Mouse (Mus musculus) embryonic facial prominence, embryonic 11.5 days (tissue): Measurements from ENCODE around the gene Nfix. TPM values are rescaled to one million over a fixed set of nuclear protein-coding genes. Genes with fewer than 3 reads are reported as not detected.
A peak's percentile ranks its signal among the peaks of the same experiment; 100 is the strongest.

Source experiments
- ATAC-seq: fragments of 200-750 bp; cut with Nextera tagmentation; replicated peaks from 2 replicates; pipeline ENCODE4 v1.8.0; 2017; ENCODE audit warnings: low read depth; ENCODE audit not compliant: insufficient number of reproducible peaks, low FRiP score, low TSS enrichment
- DNase-seq: peaks from one replicate; pipeline ENCODE4 v3.0.0-alpha.2; 2015; ENCODE audit warnings: low spot score
- H3K27ac ChIP-seq: fragments of 300-500 bp; sonication (generic); replicated peaks from 2 replicates; pipeline ENCODE4 v1.5.1; 2014; ENCODE audit warnings: mild to moderate bottlenecking, low read depth, low read length, control low read depth
- H3K27me3 ChIP-seq: fragments of 300-500 bp; sonication (generic); 2 replicates; pipeline ENCODE4 v1.6.1; 2014; ENCODE audit warnings: mild to moderate bottlenecking, low read length, moderate library complexity, mixed read lengths; ENCODE audit not compliant: control insufficient read depth, insufficient read depth
- H3K36me3 ChIP-seq: fragments of 300-500 bp; sonication (generic); replicated peaks from 2 replicates; pipeline ENCODE4 v1.6.1; 2014; ENCODE audit warnings: low read depth, mild to moderate bottlenecking, low read length, moderate library complexity, mixed read lengths; ENCODE audit not compliant: control insufficient read depth, insufficient read depth
- H3K4me1 ChIP-seq: fragments of 300-500 bp; sonication (generic); 2 replicates; pipeline ENCODE4 v1.6.1; 2014; ENCODE audit warnings: low read length, mixed read lengths; ENCODE audit not compliant: control insufficient read depth, insufficient read depth
- H3K4me2 ChIP-seq: fragments of 300-500 bp; sonication (generic); 2 replicates; pipeline ENCODE4 v1.6.1; 2014; ENCODE audit warnings: low read depth, mild to moderate bottlenecking, control low read depth, low read length, moderate library complexity
- H3K4me3 ChIP-seq: fragments of 300-500 bp; sonication (generic); 2 replicates; pipeline ENCODE4 v1.5.1; 2014; ENCODE audit warnings: low read depth, low read length, control low read depth
- H3K9ac ChIP-seq: fragments of 300-500 bp; sonication (generic); replicated peaks from 2 replicates; pipeline ENCODE4 v1.6.1; 2014; ENCODE audit warnings: mild to moderate bottlenecking, control low read depth, low read length
- H3K9me3 ChIP-seq: fragments of 300-500 bp; sonication (generic); replicated peaks from 2 replicates; pipeline ENCODE4 v1.6.1; 2016; ENCODE audit warnings: mild to moderate bottlenecking, low read length, inconsistent platforms, mixed read lengths; ENCODE audit not compliant: control insufficient read depth
- WGBS: fragments of 180-500 bp; shearing (Covaris S2); extraction: QIAGEN DNeasy Blood & Tissue Kit; methylation state at CpG from one replicate; pipeline ENCODE4 v1.1.7; 2014; 5-methylcytosine and 5-hydroxymethylcytosine counted together
- polyA plus RNA-seq: library from polyadenylated mRNA; unstranded; fragments of >200 nt; fragmentation: Nextera tagmentation; extraction: Ambion mirVana; gene quantifications from 2 replicates; pipeline ENCODE4 v1.2.1, GENCODE M21; 2014

Gene Nfix
- polyA plus RNA-seq, 1 experiment from 2014 or later: 6.8 TPM

DNA sequence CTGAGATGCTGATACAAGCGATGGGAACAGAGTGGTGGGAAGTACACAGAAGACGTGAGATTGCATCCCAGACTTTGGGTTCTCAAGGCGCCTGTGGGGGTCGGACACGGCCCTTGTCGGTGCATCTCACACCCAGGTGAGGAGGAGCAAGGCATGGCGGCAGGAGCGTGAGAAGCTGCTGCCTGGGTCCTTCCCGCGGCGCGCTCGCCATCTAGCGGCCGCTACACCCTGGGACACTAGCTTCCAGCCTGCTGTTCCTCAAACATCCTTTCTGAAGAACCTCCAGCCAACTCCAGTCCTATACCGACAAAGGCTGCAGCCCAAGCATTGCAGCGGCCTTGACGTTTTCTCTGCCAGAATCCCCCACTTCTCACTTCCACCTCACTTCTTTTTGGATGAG, 23.5 kb upstream of the Nfix start:
- ATAC-seq: peak; percentile 52; the same call in 1 of the 2 replicates
- H3K4me3 ChIP-seq: no peak overlapping the region
- H3K27me3 ChIP-seq: no peaks in the 10 kb centered on the region
- H3K4me1 ChIP-seq: no peaks in the 10 kb centered on the region
- H3K4me2 ChIP-seq: peak overlapping the region; percentile 10; the same call in 1 of the 2 replicates
- peak; percentile 87 for DNase-seq
- H3K36me3 ChIP-seq: no peaks in the 10 kb centered on the region
- no peaks in the 10 kb centered on the region for H3K9me3 ChIP-seq
- no peak overlapping the region for H3K9ac ChIP-seq
- under 1% methylated on average over 18 of the region's 18 CpGs for WGBS
- no peak overlapping the region for H3K27ac ChIP-seq

GRCm38 (mm10) chr8:84822723-84823122, 22.6 kb upstream of the Nfix start, which contains the start of gene Dand5:
Dand5 (minus strand) TSS chr8:84822823.
- Histone ChIP-seq H3K27me3 (no peaks in the 10 kb centered on the region), H3K4me2 (peak within 1 kb of the TSS; percentile 10; the same call in 1 of the 2 replicates), H3K27ac (no peak within 1 kb of the TSS), H3K4me3 (no peak within 1 kb of the TSS), H3K9me3 (no peaks in the 10 kb centered on the region), H3K36me3 (no peaks in the 10 kb centered on the region), H3K4me1 (no peaks in the 10 kb centered on the region), H3K9ac (no peak within 1 kb of the TSS)
- DNase-seq: no peak
- ATAC-seq: no peak
- WGBS: 28% methylated on average over 3 of the region's 3 CpGs

DNA sequence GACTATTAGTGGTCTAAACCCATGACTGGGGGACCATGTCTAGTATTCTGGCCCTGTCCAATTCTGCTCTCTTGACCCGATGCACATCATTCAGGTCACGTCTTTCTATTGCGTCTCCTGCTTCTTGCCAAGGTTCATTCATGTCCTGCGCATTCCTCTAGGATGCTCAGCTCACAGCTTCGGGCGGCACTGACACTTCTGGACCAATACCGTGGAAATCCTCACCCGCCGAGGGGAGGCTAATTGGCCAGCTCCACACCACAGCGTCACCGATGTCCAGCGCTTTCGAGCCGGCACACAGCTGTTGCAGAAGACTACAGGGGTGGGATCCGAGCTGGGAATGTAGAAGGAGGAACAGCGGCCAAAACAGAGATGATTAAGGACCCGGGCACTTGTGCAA, 16.0 kb upstream of the Nfix start:
- Histone ChIP-seq H3K4me1 (no peaks in the 10 kb centered on the region), H3K27me3 (peaks cover 20% of the 10 kb centered on the region), H3K4me2 (no peak overlapping the region), H3K4me3 (no peak overlapping the region), H3K36me3 (no peaks in the 10 kb centered on the region), H3K9ac (no peak overlapping the region), H3K27ac (no peak overlapping the region), H3K9me3 (no peaks in the 10 kb centered on the region)
- DNase-seq (no peak), ATAC-seq (no peak)
- WGBS: 72% methylated on average over 17 of the region's 17 CpGs

GRCm38 (mm10) chr8:84815547-84815946, 15.4 kb upstream of the Nfix start:
- H3K9ac ChIP-seq: no peak overlapping the region; the same call in 1 of the 2 replicates
- H3K9me3 ChIP-seq: no peaks in the 10 kb centered on the region
- H3K36me3 ChIP-seq: no peaks in the 10 kb centered on the region
- H3K4me3 ChIP-seq: no peak overlapping the region
- peak; percentile 46; the same call in 1 of the 2 replicates for ATAC-seq
- H3K4me1 ChIP-seq: no peaks in the 10 kb centered on the region
- 9% methylated on average over 9 of the region's 9 CpGs for whole genome bisulfite sequencing
- peak; percentile 92 for DNase-seq
- peaks cover 25% of the 10 kb centered on the region for H3K27me3 ChIP-seq
- no peak overlapping the region for H3K4me2 ChIP-seq
- no peak overlapping the region for H3K27ac ChIP-seq

DNA sequence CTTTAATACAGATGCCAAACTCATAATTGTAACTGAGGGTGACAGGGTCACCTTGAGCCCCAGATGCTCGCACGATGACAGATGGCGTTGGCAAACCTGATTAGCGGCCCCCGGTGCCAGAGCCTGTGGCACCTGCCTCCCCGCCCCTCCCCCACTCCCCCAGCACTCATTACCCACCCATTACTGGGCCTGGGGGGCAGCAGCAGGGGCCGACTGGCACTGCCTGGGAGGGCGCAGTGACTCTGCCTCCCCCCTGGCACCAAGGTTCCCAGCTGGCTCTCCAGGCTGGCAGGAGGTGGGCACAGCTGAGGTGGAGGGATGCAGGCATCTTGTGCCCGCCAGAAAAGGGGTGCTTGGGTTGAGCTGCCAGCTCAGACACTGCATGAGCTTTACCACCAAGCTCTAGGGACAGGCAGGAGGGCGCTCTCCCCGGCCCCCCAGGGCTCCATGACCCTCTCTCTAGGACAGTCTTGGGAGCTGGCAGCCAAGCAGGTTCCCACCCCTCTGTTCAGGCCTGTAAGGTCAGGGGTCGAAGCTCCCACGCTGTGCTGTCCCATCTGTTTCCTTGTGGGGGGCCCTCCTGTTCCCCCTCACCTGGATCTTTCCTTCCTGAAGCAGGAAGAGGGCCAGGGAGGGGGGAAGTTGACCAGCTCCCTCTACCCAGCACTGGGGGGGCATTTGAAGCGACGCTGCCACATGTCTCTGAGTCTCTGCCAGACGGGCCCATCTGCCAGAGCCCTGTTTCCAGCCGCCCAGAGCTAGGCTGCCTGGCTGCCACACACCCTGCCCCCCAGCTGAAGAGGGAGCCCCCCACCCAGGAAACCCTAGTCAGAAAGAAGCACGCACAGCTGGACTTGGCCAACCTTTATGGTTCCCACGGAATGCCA, 14.7 kb upstream of the Nfix start:
- peaks cover 25% of the 10 kb centered on the region for H3K27me3 ChIP-seq
- no peak overlapping the region for H3K4me2 ChIP-seq
- DNase-seq (no peak), ATAC-seq (no peak)
- WGBS: 49% methylated on average over 19 of the region's 19 CpGs
- H3K27ac ChIP-seq: no peak overlapping the region
- no peaks in the 10 kb centered on the region for H3K9me3 ChIP-seq
- H3K36me3 ChIP-seq: no peaks in the 10 kb centered on the region
- no peaks in the 10 kb centered on the region for H3K4me1 ChIP-seq
- no peak overlapping the region for H3K4me3 ChIP-seq
- no peak overlapping the region; the same call in 1 of the 2 replicates for H3K9ac ChIP-seq

- ATAC-seq (no peak), DNase-seq (no peak)
- H3K4me1 ChIP-seq: no peaks in the 10 kb centered on the region
- H3K27me3 ChIP-seq: peaks cover 26% of the 10 kb centered on the region
- no peaks in the 10 kb centered on the region for H3K36me3 ChIP-seq
- H3K4me2 ChIP-seq: no peak overlapping the region
- no peaks in the 10 kb centered on the region for H3K9me3 ChIP-seq
- H3K4me3 ChIP-seq: no peak overlapping the region
- no peak overlapping the region; the same call in 1 of the 2 replicates for H3K9ac ChIP-seq
- no peak overlapping the region for H3K27ac ChIP-seq
- WGBS: 90% methylated on average over 11 of the region's 11 CpGs
These were observed 14.1 kb upstream of the Nfix start for GRCm38 (mm10) chr8:84814240-84814554.

DNA sequence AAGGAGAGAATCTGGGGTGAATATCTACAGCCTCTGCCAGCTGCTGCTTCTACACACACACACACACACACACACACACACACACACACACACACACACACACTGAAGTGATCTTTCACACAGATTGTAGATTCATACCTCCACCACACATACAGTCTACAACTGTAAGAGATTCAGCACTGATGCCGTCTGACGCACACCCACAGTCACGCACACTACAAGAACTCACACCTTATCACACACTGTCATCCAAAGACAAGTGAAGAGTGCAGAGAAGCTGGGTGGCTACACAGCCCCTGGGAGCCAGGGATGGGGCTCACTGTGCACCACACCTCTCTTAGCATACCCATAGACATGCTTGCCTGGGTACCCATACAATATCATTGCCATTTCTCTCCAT, 13.7 kb upstream of the Nfix start:
- peaks cover 28% of the 10 kb centered on the region for H3K27me3 ChIP-seq
- H3K9me3 ChIP-seq: no peaks in the 10 kb centered on the region
- H3K4me2 ChIP-seq: no peak overlapping the region
- no peaks in the 10 kb centered on the region for H3K4me1 ChIP-seq
- no peak overlapping the region for H3K9ac ChIP-seq
- ATAC-seq (no peak), DNase-seq (no peak)
- no peak overlapping the region for H3K27ac ChIP-seq
- WGBS: 93% methylated on average over 3 of the region's 3 CpGs
- H3K4me3 ChIP-seq: no peak overlapping the region
- H3K36me3 ChIP-seq: no peaks in the 10 kb centered on the region

DNA sequence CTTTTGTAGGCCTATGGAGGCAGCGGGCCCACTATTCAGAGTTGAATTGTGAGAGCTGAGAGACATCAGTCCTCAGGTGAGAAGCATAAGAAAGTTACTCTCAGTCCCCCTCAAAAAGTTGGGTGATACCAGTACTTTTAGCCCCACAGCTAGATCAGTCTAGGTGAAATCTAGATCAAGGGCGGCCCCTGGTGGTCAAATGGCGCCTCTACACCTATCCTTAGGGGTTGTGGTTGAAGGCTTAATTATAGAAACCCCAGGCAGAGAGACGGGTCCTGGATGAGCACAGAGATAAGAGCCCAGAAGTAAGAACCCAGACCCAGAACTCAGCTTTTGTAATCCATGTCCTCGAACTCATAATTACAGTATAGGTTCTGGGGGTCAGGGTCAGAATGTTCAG, 12.9 kb upstream of the Nfix start:
- Histone ChIP-seq H3K9me3 (no peaks in the 10 kb centered on the region), H3K9ac (no peak overlapping the region), H3K4me2 (no peak overlapping the region), H3K36me3 (no peaks in the 10 kb centered on the region), H3K27me3 (peaks cover 34% of the 10 kb centered on the region), H3K4me3 (no peak overlapping the region), H3K4me1 (no peaks in the 10 kb centered on the region), H3K27ac (no peak overlapping the region)
- 2% methylated on average over 5 of the region's 5 CpGs for WGBS
- DNase-seq (peak; percentile 88), ATAC-seq (no peak)
